Mouse (Mus musculus) forebrain, embryonic 15.5 days (tissue): Measurements from ENCODE around the gene Sbno2. TPM values are rescaled to one million over a fixed set of nuclear protein-coding genes. Genes with fewer than 3 reads are reported as not detected.

Experiments used
- ATAC-seq: fragments of 200-750 bp; cut with Nextera tagmentation; replicated peaks from 2 replicates; pipeline ENCODE4 v1.8.0; 2017; ENCODE audit warnings: mild to moderate bottlenecking, moderate TSS enrichment, moderate library complexity
- H3K27ac ChIP-seq: fragments of 300-500 bp; sonication (generic); replicated peaks from 2 replicates; pipeline ENCODE4 v1.5.1; 2015; ENCODE audit warnings: mild to moderate bottlenecking, inconsistent platforms
- H3K27me3 ChIP-seq: fragments of 300-500 bp; sonication (generic); 2 replicates; pipeline ENCODE4 v1.6.1; 2015; ENCODE audit warnings: inconsistent platforms
- H3K36me3 ChIP-seq: fragments of 300-500 bp; sonication (generic); 2 replicates; pipeline ENCODE4 v1.6.1; 2015; ENCODE audit warnings: mild to moderate bottlenecking, inconsistent platforms
- H3K4me1 ChIP-seq: fragments of 300-500 bp; sonication (generic); 2 replicates; pipeline ENCODE4 v1.6.1; 2015; ENCODE audit warnings: inconsistent platforms
- H3K4me2 ChIP-seq: fragments of 300-500 bp; sonication (generic); replicated peaks from 2 replicates; pipeline ENCODE4 v1.6.1; 2015; ENCODE audit warnings: mild to moderate bottlenecking, inconsistent platforms
- H3K4me3 ChIP-seq: fragments of 300-500 bp; sonication (generic); 2 replicates; pipeline ENCODE4 v1.5.1; 2015; ENCODE audit warnings: mild to moderate bottlenecking, inconsistent platforms
- H3K9ac ChIP-seq: fragments of 300-500 bp; sonication (generic); replicated peaks from 2 replicates; pipeline ENCODE4 v1.6.1; 2015; ENCODE audit warnings: mild to moderate bottlenecking, inconsistent platforms
- H3K9me3 ChIP-seq: fragments of 300-500 bp; sonication (generic); 2 replicates; pipeline ENCODE4 v1.6.1; 2016; ENCODE audit warnings: inconsistent platforms
- WGBS: fragments of 180-500 bp; shearing (Covaris S2); methylation state at CpG from one replicate; pipeline ENCODE4 v1.1.7; 2015; ENCODE audit warnings: mixed read lengths; 5-methylcytosine and 5-hydroxymethylcytosine counted together
- polyA plus RNA-seq: library from polyadenylated mRNA; unstranded; fragments of >200 nt; fragmentation: Nextera tagmentation; extraction: Ambion mirVana; gene quantifications from 2 replicates; pipeline ENCODE4 v1.2.1, GENCODE M21; 2015

Sbno2 gene
- polyA plus RNA-seq, 1 experiment from 2014 or later: 13.4 TPM

DNA sequence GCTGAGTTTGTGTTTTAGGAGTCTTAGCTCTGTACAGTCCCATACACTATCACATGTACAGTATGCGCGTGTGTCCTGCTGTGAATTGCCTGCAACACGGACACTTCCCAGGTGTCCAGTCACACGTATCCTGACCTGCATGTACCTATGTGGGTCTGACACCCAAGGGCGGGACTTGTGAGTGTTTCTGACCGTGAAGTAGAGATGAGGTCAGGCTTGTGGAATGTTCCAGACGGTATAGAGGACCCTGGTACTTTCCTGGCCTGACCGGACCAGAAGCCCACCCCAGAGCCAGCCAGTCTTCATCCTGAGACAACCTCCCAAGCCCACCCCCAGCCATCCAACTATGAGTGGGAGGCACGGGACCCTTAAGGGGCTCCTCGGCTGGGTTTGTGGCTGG, 89.8 kb downstream of the Sbno2 start:
- H3K4me3 ChIP-seq: no peak overlapping the region
- no peak overlapping the region for H3K27ac ChIP-seq
- WGBS: 78% methylated on average over 10 of the region's 10 CpGs
- ATAC-seq: no peak
- peaks cover 70% of the 10 kb centered on the region for H3K27me3 ChIP-seq
- peaks cover 6% of the 10 kb centered on the region; the same call in 1 of the 2 replicates for H3K36me3 ChIP-seq
- no peak overlapping the region for H3K9ac ChIP-seq
- H3K4me2 ChIP-seq: no peak overlapping the region
- peaks cover 9% of the 10 kb centered on the region; the same call in 1 of the 2 replicates for H3K9me3 ChIP-seq
- H3K4me1 ChIP-seq: no peaks in the 10 kb centered on the region

GRCm38 (mm10) chr10:80014484-80015290, 90.7 kb downstream of the Sbno2 start:
- H3K4me3 ChIP-seq: no peak overlapping the region
- no peak overlapping the region for H3K9ac ChIP-seq
- peaks cover 10% of the 10 kb centered on the region; the same call in 1 of the 2 replicates for H3K9me3 ChIP-seq
- H3K36me3 ChIP-seq: peaks cover 13% of the 10 kb centered on the region; the same call in 1 of the 2 replicates
- ATAC-seq: no peak
- no peak overlapping the region for H3K27ac ChIP-seq
- WGBS: 21% methylated on average over 28 of the region's 28 CpGs
- peaks cover 64% of the 10 kb centered on the region for H3K27me3 ChIP-seq
- no peaks in the 10 kb centered on the region for H3K4me1 ChIP-seq
- H3K4me2 ChIP-seq: no peak overlapping the region

- peaks cover 10% of the 10 kb centered on the region; the same call in 1 of the 2 replicates for H3K9me3 ChIP-seq
- ATAC-seq: no peak
- no peak overlapping the region for H3K4me3 ChIP-seq
- peaks cover 54% of the 10 kb centered on the region for H3K27me3 ChIP-seq
- WGBS: 31% methylated on average over 25 of the region's 25 CpGs
- H3K36me3 ChIP-seq: peaks cover 14% of the 10 kb centered on the region; the same call in 1 of the 2 replicates
- H3K4me1 ChIP-seq: no peaks in the 10 kb centered on the region
- H3K27ac ChIP-seq: no peak overlapping the region
- H3K9ac ChIP-seq: no peak overlapping the region
- no peak overlapping the region for H3K4me2 ChIP-seq
Observed at GRCm38 (mm10) chr10:80013609-80014008, 91.8 kb downstream of the Sbno2 start.

DNA sequence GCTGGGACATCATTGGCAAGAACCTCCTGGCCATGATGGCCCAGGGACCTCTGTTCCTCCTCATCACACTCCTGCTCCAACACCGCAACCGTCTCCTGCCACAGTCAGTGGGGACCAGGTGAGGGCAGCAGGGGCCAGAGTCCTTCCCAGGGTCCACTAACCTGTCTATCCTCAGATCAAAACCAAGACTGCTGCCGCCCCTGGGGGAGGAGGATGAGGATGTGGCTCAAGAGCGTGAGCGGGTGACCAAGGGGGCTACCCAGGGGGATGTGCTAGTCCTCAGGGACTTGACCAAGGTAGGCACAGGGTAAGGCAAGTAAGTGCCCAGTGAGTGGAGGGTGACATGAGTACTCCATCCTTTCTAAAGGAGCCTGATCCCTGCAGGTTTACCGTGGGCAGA, 93.6 kb downstream of the Sbno2 start:
- Histone ChIP-seq H3K4me1 (no peaks in the 10 kb centered on the region), H3K4me3 (no peak overlapping the region), H3K9ac (no peak overlapping the region), H3K36me3 (peaks cover 14% of the 10 kb centered on the region; the same call in 1 of the 2 replicates), H3K9me3 (peaks cover 10% of the 10 kb centered on the region; the same call in 1 of the 2 replicates), H3K27me3 (peaks cover 47% of the 10 kb centered on the region), H3K27ac (no peak overlapping the region), H3K4me2 (no peak overlapping the region)
- no peak for ATAC-seq
- 90% methylated on average over 6 of the region's 6 CpGs for WGBS

Other genes with a start within 250 kb of the Sbno2 start
- 13.5 and 15.0 TPM in 2 replicates for gene Prtn3, start 231.1 kb downstream of the Sbno2 start, polyA plus RNA-seq
- 405 and 410 TPM in 2 replicates for gene Plppr3, start 230.9 kb downstream of the Sbno2 start, polyA plus RNA-seq
- gene Elane, start 219.3 kb downstream of the Sbno2 start, polyA plus RNA-seq: 0.19 TPM in 1 of 2 replicates, not detected in the other
- gene Cfd, start 214.7 kb downstream of the Sbno2 start, polyA plus RNA-seq: not detected in 2 replicates
- gene Med16, start 196.6 kb downstream of the Sbno2 start, polyA plus RNA-seq: 53.2 and 56.6 TPM in 2 replicates
- 10.4 and 21.1 TPM in 2 replicates for gene Gm26602, start 194.7 kb downstream of the Sbno2 start, polyA plus RNA-seq
- 2.2 and 2.7 TPM in 2 replicates for gene Kiss1r, start 188.6 kb downstream of the Sbno2 start, polyA plus RNA-seq
- gene R3hdm4, start 184.4 kb downstream of the Sbno2 start, polyA plus RNA-seq: 272 and 277 TPM in 2 replicates
- 2.7 and 3.1 TPM in 2 replicates for gene Arid3a, start 178.5 kb downstream of the Sbno2 start, polyA plus RNA-seq
- gene Wdr18, start 145.4 kb downstream of the Sbno2 start, polyA plus RNA-seq: 89.2 and 94.3 TPM in 2 replicates
- 0.50 and 0.63 TPM in 2 replicates for gene Grin3b, start 134.9 kb downstream of the Sbno2 start, polyA plus RNA-seq
- gene Tmem259, start 121.2 kb downstream of the Sbno2 start, polyA plus RNA-seq: 21.7 and 23.1 TPM in 2 replicates
- 26.7 and 29.1 TPM in 2 replicates for gene Cnn2, start 117.0 kb downstream of the Sbno2 start, polyA plus RNA-seq
- 3.7 and 4.1 TPM in 2 replicates for gene Abca7, start 109.1 kb downstream of the Sbno2 start, polyA plus RNA-seq
- gene Arhgap45, start 88.9 kb downstream of the Sbno2 start, polyA plus RNA-seq: 1.3 TPM in 2 replicates
- gene Polr2e, start 65.8 kb downstream of the Sbno2 start, polyA plus RNA-seq: 179 and 186 TPM in 2 replicates
- 472 and 476 TPM in 2 replicates for gene Gpx4, start 58.4 kb downstream of the Sbno2 start, polyA plus RNA-seq
- 20.3 and 21.5 TPM in 2 replicates for gene Stk11, start 10.2 kb upstream of the Sbno2 start, polyA plus RNA-seq
- gene Atp5d, start 33.1 kb upstream of the Sbno2 start, polyA plus RNA-seq: 437 and 444 TPM in 2 replicates
- 29.7 and 39.5 TPM in 2 replicates for gene Cbarp, start 35.3 kb upstream of the Sbno2 start, polyA plus RNA-seq
- 33.0 and 34.9 TPM in 2 replicates for gene Midn, start 42.7 kb upstream of the Sbno2 start, polyA plus RNA-seq
- 350 and 358 TPM in 2 replicates for gene Cirbp, start 60.4 kb upstream of the Sbno2 start, polyA plus RNA-seq
- gene 1600002K03Rik, start 67.4 kb upstream of the Sbno2 start, polyA plus RNA-seq: 9.7 and 12.7 TPM in 2 replicates
- gene Efna2, start 73.9 kb upstream of the Sbno2 start, polyA plus RNA-seq: 35.8 and 36.5 TPM in 2 replicates
- 49.9 and 52.8 TPM in 2 replicates for gene Mum1, start 120.9 kb upstream of the Sbno2 start, polyA plus RNA-seq
- 248 and 260 TPM in 2 replicates for gene Ndufs7, start 143.6 kb upstream of the Sbno2 start, polyA plus RNA-seq
- 21.3 and 24.0 TPM in 2 replicates for gene Gamt, start 155.4 kb upstream of the Sbno2 start, polyA plus RNA-seq
- 70.0 and 78.4 TPM in 2 replicates for gene Dazap1, start 155.9 kb upstream of the Sbno2 start, polyA plus RNA-seq
- gene Rps15, start 186.9 kb upstream of the Sbno2 start, polyA plus RNA-seq: 628 and 651 TPM in 2 replicates
- 205 and 210 TPM in 2 replicates for gene Apc2, start 190.4 kb upstream of the Sbno2 start, polyA plus RNA-seq
- gene 2310011J03Rik, start 215.0 kb upstream of the Sbno2 start, polyA plus RNA-seq: 36.9 and 38.1 TPM in 2 replicates
- 2.5 and 2.6 TPM in 2 replicates for gene Pcsk4, start 223.9 kb upstream of the Sbno2 start, polyA plus RNA-seq
- 2.6 and 2.9 TPM in 2 replicates for gene Reep6, start 224.4 kb upstream of the Sbno2 start, polyA plus RNA-seq
- gene Adamtsl5, start 242.8 kb upstream of the Sbno2 start, polyA plus RNA-seq: 0.32 and 0.61 TPM in 2 replicates